Mouse (Mus musculus): ENCODE data around the gene Ccdc106. TPM values are rescaled to one million over a fixed set of nuclear protein-coding genes. Genes with fewer than 3 reads are reported as not detected.
"Not testable (repeated sequence)": the region's sequence is repeated elsewhere in the genome, so short reads cannot be mapped to it uniquely, and the experiment has no call there.

Gene Ccdc106
- polyA plus RNA-seq, 3 experiments from 2014 or later: not detected

- ATAC-seq: peak; percentile 64
Observed at GRCm38 (mm10) chr7:5051193-5052192, 31.1 kb downstream of the Ccdc106 start, which contains the start of gene Zfp580. Gene Zfp580, plus strand, starts transcription at chr7:5051538.

GRCm38 (mm10) chr7:5052438-5052837, 32.1 kb downstream of the Ccdc106 start:
- peak; percentile 27 for ATAC-seq

GRCm38 (mm10) chr7:5052931-5053343, 32.6 kb downstream of the Ccdc106 start:
- no peak for ATAC-seq

- no peak for ATAC-seq
Observed at GRCm38 (mm10) chr7:5053456-5054179, 33.3 kb downstream of the Ccdc106 start.

- ATAC-seq: no peak
Observed at GRCm38 (mm10) chr7:5056651-5057263, 36.4 kb downstream of the Ccdc106 start.

- no peak for ATAC-seq
Observed at GRCm38 (mm10) chr7:5057381-5057780, 37.0 kb downstream of the Ccdc106 start.

- ATAC-seq: no peak
Observed at GRCm38 (mm10) chr7:5057804-5058203, 37.5 kb downstream of the Ccdc106 start.

- ATAC-seq: no peak
Observed at GRCm38 (mm10) chr7:5058631-5059030, 38.3 kb downstream of the Ccdc106 start.

GRCm38 (mm10) chr7:5059421-5059820, 39.1 kb downstream of the Ccdc106 start:
- ATAC-seq: no peak

- no peak for ATAC-seq
Observed at GRCm38 (mm10) chr7:5060239-5060731, 39.9 kb downstream of the Ccdc106 start.

GRCm38 (mm10) chr7:5060944-5061773, 40.8 kb downstream of the Ccdc106 start:
- ATAC-seq: peak; percentile 78

GRCm38 (mm10) chr7:5061774-5062359, 41.5 kb downstream of the Ccdc106 start, which contains the start of gene U2af2:
Gene U2af2, plus strand, starts transcription at chr7:5062143.
- ATAC-seq: peak; percentile 29

GRCm38 (mm10) chr7:5062360-5063001, 42.1 kb downstream of the Ccdc106 start:
- peak; percentile 7 for ATAC-seq

- no peak for ATAC-seq
Observed at GRCm38 (mm10) chr7:5064886-5065285, 44.5 kb downstream of the Ccdc106 start.

- no peak for ATAC-seq
Observed at GRCm38 (mm10) chr7:5073586-5073985, 53.2 kb downstream of the Ccdc106 start.

- no peak for ATAC-seq
Observed at GRCm38 (mm10) chr7:5074984-5075383, 54.6 kb downstream of the Ccdc106 start.

- no peak for ATAC-seq
Observed at GRCm38 (mm10) chr7:5076931-5077330, 56.6 kb downstream of the Ccdc106 start.

- ATAC-seq: not testable (repeated sequence)
Observed at GRCm38 (mm10) chr7:5079365-5080009, 59.1 kb downstream of the Ccdc106 start.

- peak; percentile 98 for ATAC-seq
Observed at GRCm38 (mm10) chr7:5080010-5080751, 59.8 kb downstream of the Ccdc106 start, which contains the start of gene Epn1. Gene Epn1, plus strand, starts transcription at chr7:5080235.
